Mouse (Mus musculus) spleen, adult 2 months (tissue): ENCODE measurements at regions not wholly inside any gene's neighbourhood (a gene's known extent, or its start where the extent isn't known, plus 50 kb on each side); places are given as distances from the start of the nearest gene placed in this dataset.

Source experiments
- CTCF ChIP-seq: fragments of 200-500 bp; IDR thresholded peaks from 2 replicates; pipeline ENCODE4 v1.5.1; 2011; ENCODE audit warnings: mild to moderate bottlenecking, inconsistent platforms; ENCODE audit not compliant: insufficient read depth, insufficient read length, insufficient replicate concordance; ENCODE audit errors: extremely low read depth
- POLR2A ChIP-seq: fragments of 200-500 bp; IDR thresholded peaks from 2 replicates; pipeline ENCODE4 v1.6.1; 2011; ENCODE audit warnings: low read depth, low read length, inconsistent platforms

DNA sequence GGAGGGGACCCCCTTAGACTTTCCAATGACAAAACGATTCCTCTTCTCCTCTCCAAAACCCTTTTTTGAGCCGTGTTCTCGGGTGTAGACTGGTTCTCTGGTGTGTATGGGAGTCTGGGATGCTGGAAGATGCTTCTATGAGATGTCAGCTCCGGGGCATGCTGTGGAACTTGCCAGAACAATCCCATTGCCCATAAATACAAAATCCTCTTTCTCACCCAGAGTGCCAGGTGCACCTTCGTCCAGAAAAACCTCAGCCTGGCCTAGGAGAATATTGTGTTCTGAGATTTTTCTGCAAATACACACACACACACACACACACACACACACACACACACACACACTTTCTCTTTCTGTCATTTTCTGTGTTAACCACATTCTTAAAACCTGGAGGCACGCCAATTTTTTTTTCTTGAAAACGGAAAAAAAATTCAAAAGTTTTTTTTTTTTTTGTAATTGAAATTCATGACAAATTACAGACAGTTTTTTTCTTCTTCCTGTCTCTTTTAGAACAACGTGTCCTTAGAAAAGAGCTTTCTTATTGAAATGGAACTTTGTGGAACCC lies 465.5 kb downstream of the Vrk1 start:
- no peak for TF ChIP-seq POLR2A
- no peak for TF ChIP-seq CTCF
